In genomic region chr5:22532571-22532970, GRCm38 (mm10) we compare ENCODE assay signal across 24 mouse cellular contexts. TPM values are rescaled to one million over a fixed set of nuclear protein-coding genes. Genes with fewer than 3 reads are reported as not detected.
A peak's percentile ranks its signal among the peaks of the same experiment; 100 is the strongest.
DNase-seq lines count a peak whose midpoint lies in the region; ATAC-seq and TF ChIP-seq lines count a peak whose summit lies in the region.
"Had no signal": no experiment of that assay in that cellular context is flagged by ENCODE, and none has a peak within 500 bp of the region (broad histone marks: within the 10 kb centered on the region; RNA-seq: fewer than 3 reads in every experiment).

No protein-coding gene starts in this region.

- no peak for TF ChIP-seq CTCF in forebrain, postnatal 0 days (IDR thresholded peaks at IDR 0.05; ENCODE audit: low read depth)

- no peaks in the 10 kb centered on the region for H3K27me3 ChIP-seq in forebrain, embryonic 12.5 days
- no peaks in the 10 kb centered on the region for H3K27me3 ChIP-seq in forebrain, embryonic 11.5 days (ENCODE audit: control insufficient read depth, insufficient read depth, low read length)
- H3K27me3 ChIP-seq in forebrain, embryonic 14.5 days (replicated peaks; ENCODE audit: control insufficient read depth, insufficient read depth, low read length): no peaks in the 10 kb centered on the region
- H3K27me3 ChIP-seq in forebrain, embryonic 15.5 days: no peaks in the 10 kb centered on the region
- no peaks in the 10 kb centered on the region for H3K27me3 ChIP-seq in forebrain, postnatal 0 days (ENCODE audit: insufficient read depth, low read length)
- H3K27me3 ChIP-seq: CH12.LX; embryonic facial prominence, embryonic 12.5 days; Patski had no signal

- peak; percentile 36; the same call in 1 of the 2 replicates for ATAC-seq in forebrain, embryonic 12.5 days (ENCODE audit: low FRiP score)
- no peak for ATAC-seq in forebrain, embryonic 11.5 days (replicated peaks; ENCODE audit: low FRiP score)
- 0 out of 2 replicates have a peak, but pooled peaks have one; percentile 42 for ATAC-seq in forebrain, embryonic 14.5 days
- ATAC-seq in forebrain, embryonic 15.5 days (replicated peaks): no peak
- ATAC-seq in forebrain, postnatal 0 days: no peak
- ATAC-seq: activated CD4-positive, CD25-positive, alpha-beta regulatory T cell, adult 4 months; CD4-positive, CD25-positive, alpha-beta regulatory T cell, adult 4 months; Patski had no signal

- H3K4me3 ChIP-seq in forebrain, embryonic 12.5 days (replicated peaks): no peak overlapping the region
- no peak overlapping the region for H3K4me3 ChIP-seq in forebrain, embryonic 11.5 days (ENCODE audit: low read depth, low read length)
- H3K4me3 ChIP-seq in forebrain, embryonic 14.5 days (ENCODE audit: low read depth, low read length): no peak overlapping the region
- no peak overlapping the region for H3K4me3 ChIP-seq in forebrain, embryonic 15.5 days
- no peak overlapping the region for H3K4me3 ChIP-seq in forebrain, postnatal 0 days (ENCODE audit: low read depth, low read length)
- H3K4me3 ChIP-seq: embryonic facial prominence, embryonic 10.5 days; embryonic facial prominence, embryonic 12.5 days had no signal

- H3K4me2 ChIP-seq in forebrain, embryonic 12.5 days: no peak overlapping the region
- H3K4me2 ChIP-seq in forebrain, embryonic 11.5 days (ENCODE audit: low read depth, low read length, severe bottlenecking): no peak overlapping the region
- no peak overlapping the region for H3K4me2 ChIP-seq in forebrain, embryonic 14.5 days (ENCODE audit: low read length)
- no peak overlapping the region for H3K4me2 ChIP-seq in forebrain, embryonic 15.5 days (replicated peaks)
- H3K4me2 ChIP-seq in forebrain, postnatal 0 days (ENCODE audit: low read depth): no peak overlapping the region
- H3K4me2 ChIP-seq: embryonic facial prominence, embryonic 12.5 days had no signal

- H3K9ac ChIP-seq in forebrain, embryonic 12.5 days: no peak overlapping the region
- H3K9ac ChIP-seq in forebrain, embryonic 11.5 days (ENCODE audit: low read length): no peak overlapping the region
- H3K9ac ChIP-seq in forebrain, embryonic 14.5 days (ENCODE audit: low read length): no peak overlapping the region
- H3K9ac ChIP-seq in forebrain, embryonic 15.5 days (replicated peaks): no peak overlapping the region
- no peak overlapping the region for H3K9ac ChIP-seq in forebrain, postnatal 0 days
- H3K9ac ChIP-seq: embryonic facial prominence, embryonic 12.5 days had no signal

- no peak for DNase-seq in forebrain, embryonic 11.5 days (ENCODE audit: low spot score)
- DNase-seq in forebrain, embryonic 14.5 days (ENCODE audit: low spot score): peak; percentile 55
- DNase-seq in forebrain, postnatal 0 days: peak; percentile 4
- no peak for DNase-seq in embryo, embryonic 9.5 days (ENCODE audit: extremely low spot score)
- DNase-seq: adrenal gland, adult 8-10 months; adrenal gland, postnatal 14 days; adrenal gland, postnatal 36 days; B cell, adult 2 months; cerebellum, adult 11 months; cerebellum, adult 18-20 months; cerebellum, adult 8-10 months; cerebellum, adult 9-11 months; cerebellum, postnatal 14 days; cerebellum, postnatal 36 days; embryo, embryonic 11 days had no signal

- no peak overlapping the region for H3K27ac ChIP-seq in forebrain, embryonic 12.5 days
- no peak overlapping the region for H3K27ac ChIP-seq in forebrain, embryonic 11.5 days (ENCODE audit: low read depth, low read length)
- H3K27ac ChIP-seq in forebrain, embryonic 14.5 days (ENCODE audit: low read depth, low read length): no peak overlapping the region
- no peak overlapping the region for H3K27ac ChIP-seq in forebrain, embryonic 15.5 days (replicated peaks)
- H3K27ac ChIP-seq in forebrain, postnatal 0 days (ENCODE audit: low read depth, low read length): no peak overlapping the region
- H3K27ac ChIP-seq: embryonic facial prominence, embryonic 10.5 days; embryonic facial prominence, embryonic 12.5 days had no signal

- no peaks in the 10 kb centered on the region for H3K4me1 ChIP-seq in forebrain, embryonic 12.5 days
- no peaks in the 10 kb centered on the region for H3K4me1 ChIP-seq in forebrain, embryonic 11.5 days (replicated peaks; ENCODE audit: control insufficient read depth, insufficient read depth, low read length)
- no peaks in the 10 kb centered on the region for H3K4me1 ChIP-seq in forebrain, embryonic 14.5 days (ENCODE audit: control insufficient read depth, insufficient read depth, low read length)
- no peaks in the 10 kb centered on the region for H3K4me1 ChIP-seq in forebrain, embryonic 15.5 days
- no peaks in the 10 kb centered on the region for H3K4me1 ChIP-seq in forebrain, postnatal 0 days (ENCODE audit: insufficient read depth)
- H3K4me1 ChIP-seq: embryonic facial prominence, embryonic 10.5 days; embryonic facial prominence, embryonic 12.5 days had no signal

- no peaks in the 10 kb centered on the region for H3K9me3 ChIP-seq in forebrain, embryonic 12.5 days
- no peaks in the 10 kb centered on the region for H3K9me3 ChIP-seq in forebrain, embryonic 11.5 days (ENCODE audit: control insufficient read depth, low read length)
- H3K9me3 ChIP-seq in forebrain, embryonic 14.5 days (replicated peaks; ENCODE audit: control insufficient read depth, low read length): no peaks in the 10 kb centered on the region
- H3K9me3 ChIP-seq in forebrain, embryonic 15.5 days: no peaks in the 10 kb centered on the region
- no peaks in the 10 kb centered on the region for H3K9me3 ChIP-seq in forebrain, postnatal 0 days (ENCODE audit: low read length)
- H3K9me3 ChIP-seq: embryonic facial prominence, embryonic 10.5 days; embryonic facial prominence, embryonic 12.5 days; G1E had no signal

- H3K36me3 ChIP-seq in forebrain, embryonic 12.5 days (replicated peaks): peaks cover 28% of the 10 kb centered on the region
- no peaks in the 10 kb centered on the region; the same call in 1 of the 2 replicates for H3K36me3 ChIP-seq in forebrain, embryonic 11.5 days (ENCODE audit: control insufficient read depth, insufficient read depth, low read length)
- peaks cover 29% of the 10 kb centered on the region for H3K36me3 ChIP-seq in forebrain, embryonic 14.5 days (ENCODE audit: control insufficient read depth, insufficient read depth, low read length)
- peaks cover 18% of the 10 kb centered on the region for H3K36me3 ChIP-seq in forebrain, embryonic 15.5 days
- peaks cover 14% of the 10 kb centered on the region for H3K36me3 ChIP-seq in forebrain, postnatal 0 days (ENCODE audit: insufficient read depth)

- 67% methylated on average over 5 of the region's 5 CpGs for WGBS in forebrain, embryonic 12.5 days
- 73% methylated on average over 5 of the region's 5 CpGs for WGBS in forebrain, embryonic 11.5 days
- WGBS in forebrain, embryonic 14.5 days: 53% methylated on average over 5 of the region's 5 CpGs
- 46% methylated on average over 5 of the region's 5 CpGs for WGBS in forebrain, embryonic 15.5 days
- 46% methylated on average over 5 of the region's 5 CpGs for WGBS in forebrain, postnatal 0 days

RNA-seq across cellular contexts. Expression of gene Orc5, which starts 17.7 kb away (rescaled TPM):
- polyA plus RNA-seq in forebrain, embryonic 12.5 days (2016; fragmentation: Nextera tagmentation; extraction: Ambion mirVana): 39.2 and 39.8 TPM in 2 replicates
- polyA plus RNA-seq in forebrain, embryonic 11.5 days (2014; fragmentation: Nextera tagmentation; extraction: Ambion mirVana): 45.5 and 48.0 TPM in 2 replicates
- polyA plus RNA-seq in forebrain, embryonic 14.5 days (2014; fragmentation: Nextera tagmentation; extraction: Ambion mirVana): 47.3 and 48.1 TPM in 2 replicates
- 39.7 and 40.4 TPM in 2 replicates for polyA plus RNA-seq in forebrain, embryonic 15.5 days (2015; fragmentation: Nextera tagmentation; extraction: Ambion mirVana)
- 30.2 and 36.6 TPM in 2 replicates for total RNA-seq in forebrain, postnatal 0 days (2014; rRNA removed)
- polyA plus RNA-seq in forebrain, postnatal 0 days (2015; fragmentation: Nextera tagmentation; extraction: Ambion mirVana): 29.1 and 34.7 TPM in 2 replicates

Comparison
In these comparisons a context has a peak if more than half of its experiments do, and no peak if none do; other contexts are left out.
1. ATAC-seq: peak in forebrain, embryonic 12.5 days (single experiment) and forebrain, embryonic 14.5 days (single experiment); none in forebrain, embryonic 11.5 days (single experiment), forebrain, embryonic 15.5 days (single experiment) and forebrain, postnatal 0 days (single experiment).
2. DNase-seq: peak in forebrain, embryonic 14.5 days (single experiment) and forebrain, postnatal 0 days (single experiment); none in forebrain, embryonic 11.5 days (single experiment) and embryo, embryonic 9.5 days (single experiment).